In the genomic region with DNA sequence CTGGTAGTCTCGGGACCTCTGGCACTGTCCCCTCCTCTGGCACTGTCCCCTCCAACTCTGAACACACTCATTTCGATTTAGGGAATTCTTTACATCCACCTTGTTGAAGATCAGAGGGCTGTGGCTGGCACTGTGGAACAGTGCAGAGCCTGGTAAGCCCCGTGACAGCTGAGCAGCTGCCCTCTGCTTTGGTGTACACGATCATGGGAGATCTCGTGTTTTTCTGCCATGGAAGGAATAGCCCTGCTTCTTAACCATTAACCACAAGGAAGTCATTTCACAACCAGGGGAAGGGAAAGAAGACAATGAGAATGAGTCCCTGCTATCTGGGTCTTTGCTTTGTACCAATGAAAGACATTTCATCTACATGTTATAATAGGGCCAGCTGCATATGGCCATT, we compare ENCODE assay signal across 20 mouse cellular contexts. TPM values are rescaled to one million over a fixed set of nuclear protein-coding genes. Genes with fewer than 3 reads are reported as not detected.
A peak's percentile ranks its signal among the peaks of the same experiment; 100 is the strongest.
DNase-seq lines count a peak whose midpoint lies in the region; ATAC-seq and TF ChIP-seq lines count a peak whose summit lies in the region.
"Had no signal": no experiment of that assay in that cellular context is flagged by ENCODE, and none has a peak within 500 bp of the region (broad histone marks: within the 10 kb centered on the region; RNA-seq: fewer than 3 reads in every experiment).

No protein-coding gene starts in this region.

- no peaks in the 10 kb centered on the region for H3K9me3 ChIP-seq in heart, embryonic 15.5 days (replicated peaks)
- no peaks in the 10 kb centered on the region for H3K9me3 ChIP-seq in heart, embryonic 11.5 days (replicated peaks; ENCODE audit: control insufficient read depth, low read length)
- no peaks in the 10 kb centered on the region for H3K9me3 ChIP-seq in kidney, postnatal 0 days (replicated peaks; ENCODE audit: low read length)
- H3K9me3 ChIP-seq: forebrain, embryonic 15.5 days; G1E; heart, embryonic 12.5 days; limb, embryonic 15.5 days; midbrain, embryonic 10.5 days had no signal

- no peak for TF ChIP-seq CTCF in kidney, postnatal 0 days (IDR thresholded peaks at IDR 0.05; ENCODE audit: low read depth)

- peak overlapping the region; percentile 47 for H3K27ac ChIP-seq in heart, embryonic 15.5 days
- no peak overlapping the region for H3K27ac ChIP-seq in heart, embryonic 11.5 days (ENCODE audit: low read depth, low read length)
- H3K27ac ChIP-seq in kidney, postnatal 0 days: 0 out of 2 replicates have a peak overlapping the region, but pooled peaks have one; percentile 10
- H3K27ac ChIP-seq: forebrain, embryonic 15.5 days; hindbrain, embryonic 14.5 days; limb, embryonic 15.5 days; midbrain, embryonic 10.5 days had no signal

- peak; percentile 43 for DNase-seq in 3134 (ENCODE audit: extremely low read depth, insufficient read length, low spot score)
- DNase-seq in kidney, postnatal 0 days (ENCODE audit: low spot score): no peak
- no peak for DNase-seq in B cell, adult 2 months
- DNase-seq in natural killer cell, adult 2 months (ENCODE audit: low spot score in 2 of 2): no peak
- DNase-seq in adrenal gland, adult 18-20 months (ENCODE audit: low spot score in 2 of 2): no peak
- DNase-seq: cerebellum, adult 11 months; cerebellum, postnatal 25 days; gastrocnemius, postnatal 10 days; right cerebral cortex, postnatal 25 days; thymus, postnatal 36 days had no signal

- ATAC-seq in heart, embryonic 15.5 days (replicated peaks; ENCODE audit: insufficient number of reproducible peaks, insufficient read depth, low FRiP score, low read depth): no peak
- ATAC-seq in heart, embryonic 11.5 days (replicated peaks; ENCODE audit: insufficient number of reproducible peaks, low FRiP score, low TSS enrichment): no peak
- peak; percentile 79 for ATAC-seq in common myeloid progenitor, adult 5-6 weeks (replicated peaks; ENCODE audit: low read depth, poor library complexity, severe bottlenecking)
- ATAC-seq in kidney, postnatal 0 days (replicated peaks; ENCODE audit: low FRiP score, low read depth): no peak
- ATAC-seq: CD4-positive, CD25-positive, alpha-beta regulatory T cell, adult 4 months; forebrain, embryonic 15.5 days had no signal

- H3K4me3 ChIP-seq in heart, embryonic 15.5 days: no peak overlapping the region
- no peak overlapping the region for H3K4me3 ChIP-seq in heart, embryonic 11.5 days (ENCODE audit: low read depth, low read length)
- H3K4me3 ChIP-seq in kidney, postnatal 0 days (replicated peaks; ENCODE audit: low read depth, low read length): no peak overlapping the region
- H3K4me3 ChIP-seq: forebrain, embryonic 15.5 days; heart, embryonic 12.5 days; limb, embryonic 15.5 days; midbrain, embryonic 10.5 days had no signal

- H3K36me3 ChIP-seq in heart, embryonic 15.5 days: no peaks in the 10 kb centered on the region
- no peaks in the 10 kb centered on the region for H3K36me3 ChIP-seq in heart, embryonic 11.5 days (ENCODE audit: control insufficient read depth, insufficient read depth, low read length)
- no peaks in the 10 kb centered on the region for H3K36me3 ChIP-seq in kidney, postnatal 0 days (ENCODE audit: insufficient read depth, low read length)
- H3K36me3 ChIP-seq: forebrain, embryonic 15.5 days; G1E; heart, embryonic 12.5 days; limb, embryonic 15.5 days had no signal

- H3K4me1 ChIP-seq in heart, embryonic 15.5 days (replicated peaks): peaks cover 24% of the 10 kb centered on the region
- H3K4me1 ChIP-seq in heart, embryonic 11.5 days (ENCODE audit: control insufficient read depth, insufficient read depth, low read length): 0 out of 2 replicates have a peak, but pooled peaks cover 4% of the 10 kb centered on the region
- no peaks in the 10 kb centered on the region for H3K4me1 ChIP-seq in kidney, postnatal 0 days (replicated peaks; ENCODE audit: insufficient read depth, low read length)
- H3K4me1 ChIP-seq: forebrain, embryonic 15.5 days; limb, embryonic 15.5 days; midbrain, embryonic 10.5 days had no signal

- 58% methylated on average over 5 of the region's 5 CpGs for WGBS in heart, embryonic 15.5 days
- 76% methylated on average over 5 of the region's 5 CpGs for WGBS in heart, embryonic 11.5 days (ENCODE audit: insufficient replicate concordance)
- WGBS in kidney, postnatal 0 days: 65% methylated on average over 5 of the region's 5 CpGs

- no peaks in the 10 kb centered on the region for H3K27me3 ChIP-seq in heart, embryonic 15.5 days
- no peaks in the 10 kb centered on the region for H3K27me3 ChIP-seq in heart, embryonic 11.5 days (ENCODE audit: control insufficient read depth, insufficient read depth, low read length)
- no peaks in the 10 kb centered on the region for H3K27me3 ChIP-seq in kidney, postnatal 0 days (ENCODE audit: insufficient read depth, low read length)
- H3K27me3 ChIP-seq: forebrain, embryonic 15.5 days; heart, embryonic 12.5 days; limb, embryonic 15.5 days had no signal

- no peak overlapping the region for H3K4me2 ChIP-seq in heart, embryonic 15.5 days
- H3K4me2 ChIP-seq in heart, embryonic 11.5 days: no peak overlapping the region
- no peak overlapping the region for H3K4me2 ChIP-seq in kidney, postnatal 0 days (ENCODE audit: low read length)
- H3K4me2 ChIP-seq: forebrain, embryonic 15.5 days; heart, embryonic 12.5 days; hindbrain, embryonic 14.5 days; limb, embryonic 15.5 days had no signal

- no peak overlapping the region for H3K9ac ChIP-seq in heart, embryonic 15.5 days
- H3K9ac ChIP-seq in heart, embryonic 11.5 days (ENCODE audit: low read depth, low read length): no peak overlapping the region
- no peak overlapping the region for H3K9ac ChIP-seq in kidney, postnatal 0 days (ENCODE audit: low read depth, low read length)
- H3K9ac ChIP-seq: forebrain, embryonic 15.5 days; heart, embryonic 12.5 days; hindbrain, embryonic 14.5 days; limb, embryonic 15.5 days had no signal

RNA-seq across cellular contexts. Expression of a gene that starts 21.5 kb away (rescaled TPM):
- polyA plus RNA-seq in heart, embryonic 15.5 days (2015; fragmentation: Nextera tagmentation; extraction: Ambion mirVana): 1.9 and 2.6 TPM in 2 replicates
- 0.38 and 0.64 TPM in 2 replicates for polyA plus RNA-seq in heart, embryonic 11.5 days (2014; fragmentation: Nextera tagmentation; extraction: Ambion mirVana)
- 2.2 and 4.8 TPM in 2 replicates for total RNA-seq in common myeloid progenitor, adult 5-6 weeks (2017)
- 1.1 and 1.4 TPM in 2 replicates for polyA plus RNA-seq in kidney, postnatal 0 days (2015; fragmentation: Nextera tagmentation; extraction: Ambion mirVana)
- 10 to 100 TPM; 18.6 to 22.4 TPM for total RNA-seq in adrenal gland, adult 18-20 months (2021)
- polyA plus RNA-seq: G1E had no signal
